Mouse (Mus musculus): ENCODE data around the gene Zfp112. TPM values are rescaled to one million over a fixed set of nuclear protein-coding genes. Genes with fewer than 3 reads are reported as not detected.
"Not testable (repeated sequence)": the region's sequence is repeated elsewhere in the genome, so short reads cannot be mapped to it uniquely, and the experiment has no call there.

Gene Zfp112
- total RNA-seq (2022), result 10 to 100 TPM; 11.2 to 14.3 (median 12.5) TPM

GRCm38 (mm10) chr7:24112156-24112856 lies at the start of gene Zfp112:
Gene Zfp112 (plus strand): TSS chr7:24112314.
- DNase-seq (ENCODE audit: low spot score in 2 of 2), result peak; percentile 82 to 83

GRCm38 (mm10) chr7:24074424-24074823 lies 37.7 kb upstream of the Zfp112 start:
- not testable (repeated sequence) for DNase-seq (ENCODE audit: low spot score in 2 of 2)

DNA sequence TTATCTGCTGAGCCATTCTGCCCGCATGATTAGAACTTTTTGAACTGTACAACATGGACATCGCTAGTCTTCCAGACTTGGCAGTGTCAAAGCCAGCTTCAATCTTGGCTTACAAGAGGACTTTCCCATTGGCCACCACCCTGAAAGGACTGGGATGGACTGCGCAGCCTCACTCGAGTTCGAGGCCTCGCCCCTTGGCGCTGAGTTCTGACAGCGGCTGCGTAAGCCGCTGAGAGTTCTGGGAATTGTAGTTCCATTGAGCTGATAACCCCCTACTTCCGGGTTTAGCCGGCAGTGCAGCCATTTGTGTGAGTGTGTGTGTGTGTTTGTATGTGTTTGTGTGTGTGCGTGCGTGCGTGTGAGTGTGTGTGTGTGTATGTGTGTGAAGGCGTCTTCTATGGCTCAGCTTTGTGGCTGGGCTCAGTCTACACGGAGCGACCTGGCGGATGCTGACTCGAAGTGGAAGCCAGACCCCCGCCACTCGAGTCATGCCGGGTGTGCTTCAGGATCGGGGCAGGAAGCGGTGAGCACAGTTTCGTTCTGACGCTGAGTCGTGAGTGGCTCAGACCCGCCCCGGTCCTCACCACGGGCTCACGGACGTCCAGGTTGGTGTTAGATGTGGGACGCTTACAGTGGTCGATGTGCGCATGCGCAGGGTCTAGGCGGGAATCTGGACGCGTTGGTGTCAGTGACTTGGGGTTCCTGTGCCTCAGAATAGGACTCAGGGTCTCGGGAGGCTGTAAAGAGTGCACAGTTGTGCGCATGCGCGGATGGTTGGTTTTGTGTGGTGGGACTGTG lies 30.3 kb upstream of the Zfp112 start, which contains the start of gene Zfp180:
Zfp180 (plus strand) TSS at position 291 of the 798 bp plus-strand sequence.
- DNase-seq (ENCODE audit: low spot score in 2 of 2), result peak; percentile 96

DNA sequence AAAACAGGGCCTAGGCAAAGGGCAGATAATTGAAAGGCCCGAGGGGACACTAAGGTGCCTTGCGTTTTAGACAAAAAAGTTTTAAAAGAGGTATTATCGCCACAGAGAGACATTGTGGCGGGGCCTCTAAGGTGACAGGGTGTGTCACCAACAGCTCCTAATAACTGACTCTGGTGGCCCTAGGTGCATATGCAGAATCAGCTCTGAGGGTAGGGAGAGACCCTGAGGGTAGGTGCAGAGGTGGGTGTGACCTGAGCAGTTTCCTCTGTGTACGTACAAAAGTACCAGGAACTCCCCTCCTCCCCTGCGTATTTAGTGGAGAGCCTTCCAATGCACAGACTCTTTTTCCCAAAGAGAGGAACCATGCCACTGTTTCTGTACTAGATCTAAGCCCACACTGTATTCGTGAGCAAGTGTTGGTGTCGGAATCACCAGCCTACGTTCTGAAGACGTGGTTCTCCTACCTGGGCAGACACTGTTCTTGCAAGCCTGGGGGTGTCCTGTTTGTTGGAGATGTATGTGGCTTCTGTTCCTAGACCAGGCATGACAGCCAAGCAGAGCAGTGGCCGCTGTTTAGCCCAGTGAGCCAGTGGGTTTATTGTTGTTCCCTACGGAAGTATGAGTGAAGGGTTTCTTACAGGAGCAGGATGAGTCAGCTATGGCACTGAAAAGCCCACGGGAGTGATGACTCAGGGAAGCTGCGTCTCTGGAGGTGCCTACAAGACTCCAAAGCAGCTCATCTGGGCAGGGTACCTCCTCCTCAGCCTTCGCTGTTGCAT lies 29.5 kb upstream of the Zfp112 start:
- peak in 1 of 2 experiments; percentile 12 for DNase-seq (ENCODE audit: low spot score in 2 of 2)

DNA sequence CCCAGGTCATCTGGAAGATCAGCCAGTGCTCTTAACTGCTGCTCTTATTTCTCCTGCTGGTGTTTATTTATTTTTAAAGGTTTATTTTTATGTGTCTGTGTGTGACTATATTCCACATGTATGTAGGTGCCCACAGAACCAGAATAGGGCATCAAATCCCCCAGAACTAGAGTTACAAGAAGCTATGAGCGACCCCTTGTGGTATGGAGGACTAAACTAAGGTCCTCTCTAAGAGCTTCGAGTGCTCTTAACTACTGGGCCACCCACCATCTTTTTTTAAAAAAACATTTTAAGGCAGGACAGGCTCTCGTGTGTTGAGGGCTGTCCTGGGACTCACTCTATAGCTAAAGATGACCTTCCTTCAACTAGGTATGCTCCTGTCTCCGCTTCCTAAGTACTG lies 25.2 kb upstream of the Zfp112 start:
- no peak for DNase-seq (ENCODE audit: low spot score in 2 of 2)

DNA sequence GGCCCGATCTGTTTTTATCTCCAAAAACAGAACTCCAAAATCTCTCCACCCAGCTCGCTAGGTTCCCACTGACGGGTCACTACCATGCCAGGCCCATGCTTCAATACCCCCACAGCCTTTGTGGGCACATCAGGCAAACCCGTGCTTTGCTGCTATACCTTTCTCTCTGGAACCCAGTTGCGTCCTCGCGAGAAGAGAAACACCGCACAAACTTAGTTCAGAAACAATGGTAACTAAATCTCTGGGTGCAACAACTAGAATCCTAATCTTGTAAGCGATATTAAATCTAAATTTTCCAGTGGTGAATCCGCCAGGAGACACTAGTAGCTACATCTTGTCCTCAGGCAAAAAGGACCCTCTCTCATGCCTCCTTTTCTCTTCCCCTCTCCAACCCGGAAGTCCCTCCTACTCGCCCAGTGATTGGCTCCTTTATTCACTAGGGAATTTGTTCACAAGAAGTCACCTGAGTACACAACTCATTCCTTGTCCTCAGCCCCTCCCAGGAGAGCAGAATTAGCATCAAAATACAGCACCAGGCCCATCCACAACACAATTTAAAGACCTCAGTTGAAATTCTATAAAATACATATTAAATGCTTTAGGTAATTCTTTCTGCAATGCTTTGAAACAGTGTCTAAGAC lies 24.5 kb upstream of the Zfp112 start:
- DNase-seq (ENCODE audit: low spot score in 2 of 2), result no peak

- no peak for DNase-seq (ENCODE audit: low spot score in 2 of 2)
Measured at GRCm38 (mm10) chr7:24104403-24104802, 7.7 kb upstream of the Zfp112 start.

GRCm38 (mm10) chr7:24105144-24105703 lies 6.9 kb upstream of the Zfp112 start:
- no peak for DNase-seq (ENCODE audit: low spot score in 2 of 2)

- DNase-seq (ENCODE audit: low spot score in 2 of 2), result no peak
Measured at GRCm38 (mm10) chr7:24110839-24111238, 1.3 kb upstream of the Zfp112 start.

DNA sequence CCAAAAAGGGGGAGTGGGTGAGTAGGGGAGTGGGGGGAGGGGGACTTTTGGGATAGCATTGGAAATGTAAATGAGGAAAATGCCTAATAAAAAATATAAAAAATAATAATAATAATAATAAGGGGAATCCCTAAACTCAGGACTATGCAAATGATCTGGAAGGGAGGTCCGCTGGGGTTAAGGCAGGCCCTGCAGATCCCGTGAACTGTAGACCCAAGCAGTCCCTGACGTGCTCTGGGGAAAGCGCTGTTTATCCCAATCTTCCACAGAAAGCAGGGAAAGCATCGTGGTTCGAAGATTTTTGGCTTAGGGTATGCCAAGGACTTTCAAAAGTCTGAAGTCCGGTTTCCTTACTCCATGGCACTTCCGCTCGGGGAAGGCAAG lies 350 bp upstream of the Zfp112 start:
- no peak for DNase-seq (ENCODE audit: low spot score in 2 of 2)

DNA sequence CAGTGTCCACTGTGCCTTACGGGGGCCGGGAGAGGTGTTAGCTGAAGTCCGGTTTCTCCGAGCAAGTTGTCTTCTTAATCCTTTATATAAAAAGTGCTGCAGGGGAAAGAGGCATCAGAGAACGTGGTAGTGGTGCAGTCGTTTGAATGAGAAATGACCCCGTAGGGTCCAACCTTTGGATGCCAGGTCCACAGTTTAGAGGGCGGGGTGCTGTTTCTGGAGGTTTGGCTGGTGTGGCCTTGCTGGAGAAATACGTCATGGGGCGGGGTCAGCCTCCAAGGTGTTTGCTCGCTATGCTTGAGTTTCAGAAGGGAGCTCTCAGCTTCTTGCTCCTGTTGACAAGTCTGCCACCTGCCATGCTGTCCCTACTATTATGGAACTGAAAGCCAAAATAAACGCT lies 887 bp downstream of the Zfp112 start:
- no peak for DNase-seq (ENCODE audit: low spot score in 2 of 2)

DNA sequence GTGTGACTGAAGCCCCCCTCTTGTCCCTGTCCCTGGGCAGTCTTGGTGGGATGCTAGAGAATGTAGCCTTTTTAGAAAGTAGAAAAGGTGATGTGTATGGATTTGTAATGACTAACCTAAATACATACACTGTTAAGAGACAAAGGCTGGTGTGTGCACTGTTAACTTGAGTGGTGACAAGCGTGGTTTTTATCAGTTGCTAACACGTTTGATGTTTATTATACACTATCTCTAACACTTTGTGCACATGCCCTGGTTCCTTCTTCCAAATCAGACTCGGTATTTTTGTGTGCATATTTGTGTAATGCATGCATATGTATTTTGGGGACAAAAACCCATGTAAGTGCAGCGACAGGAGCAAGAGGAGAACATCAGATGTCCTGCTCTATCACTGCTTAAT lies 4.5 kb downstream of the Zfp112 start:
- no peak for DNase-seq (ENCODE audit: low spot score in 2 of 2)

DNA sequence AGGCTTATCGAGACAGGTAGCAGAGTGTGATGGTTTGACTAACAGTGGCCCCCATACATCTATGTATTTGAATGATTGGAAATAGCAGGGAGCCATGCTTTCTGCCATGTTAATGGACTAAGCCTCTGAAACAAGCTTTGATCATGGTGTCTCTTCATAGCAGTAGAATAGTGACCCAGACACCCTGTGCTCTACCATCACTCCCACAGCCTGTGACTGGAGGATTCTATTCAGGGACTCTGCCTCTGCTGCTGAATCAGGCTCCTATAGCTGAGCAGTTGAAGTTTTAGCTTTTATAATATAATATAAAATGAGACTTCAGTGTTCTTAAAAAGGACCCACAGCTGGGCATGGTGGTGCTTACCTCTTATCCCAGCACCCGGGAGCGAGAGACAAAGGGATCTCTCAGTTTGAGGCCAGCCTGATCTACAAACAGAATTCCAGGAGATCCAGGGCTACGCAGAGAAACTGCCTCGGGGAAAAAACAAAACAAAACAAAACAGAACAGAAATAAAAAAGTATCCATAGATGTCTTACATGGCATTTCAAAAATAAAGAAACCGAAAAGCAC lies 21.4 kb downstream of the Zfp112 start:
- DNase-seq (ENCODE audit: low spot score in 2 of 2), result no peak

DNA sequence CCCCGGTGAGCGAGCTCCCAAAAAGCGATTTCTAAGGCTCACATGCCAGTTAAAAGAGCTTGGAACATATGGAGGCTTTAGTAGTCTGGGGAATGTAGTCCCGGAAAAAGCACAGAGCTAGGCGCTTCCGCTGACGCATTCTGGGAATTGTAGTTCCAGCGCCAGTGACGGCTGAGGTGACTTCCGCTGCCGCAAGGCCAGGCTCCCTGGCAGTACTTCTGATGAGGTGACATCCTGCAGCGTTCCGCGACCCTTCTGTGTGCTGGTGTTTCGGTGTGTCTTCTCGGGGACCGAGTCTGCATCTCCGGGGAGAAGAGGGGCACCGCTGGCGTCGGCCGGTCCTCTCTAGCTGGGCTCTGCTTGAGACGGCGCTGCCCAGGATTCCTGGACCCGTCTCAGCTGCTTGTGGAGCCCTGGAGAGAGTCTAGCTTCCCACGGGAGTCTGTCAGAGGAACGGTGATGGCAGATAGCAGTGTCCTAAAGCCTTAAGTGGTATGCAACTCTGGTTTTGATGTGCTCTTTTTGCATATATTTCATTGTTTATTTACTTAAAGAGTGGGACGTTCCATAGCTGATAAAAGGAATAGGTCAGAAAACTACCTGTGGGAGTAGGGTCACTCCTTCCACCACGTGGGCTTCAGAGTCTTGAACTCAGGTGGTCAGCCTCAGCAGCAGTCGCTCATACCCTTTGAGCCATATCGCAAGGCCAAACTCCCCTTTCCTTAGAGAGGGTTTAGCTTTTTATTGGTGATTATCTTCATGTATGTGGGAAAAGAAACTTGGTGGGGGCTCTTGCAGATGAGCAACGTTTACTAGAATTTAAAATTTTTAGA lies 22.1 kb downstream of the Zfp112 start, which contains the start of gene Zfp235:
Zfp235 (plus strand) TSS at position 174 of the 833 bp plus-strand sequence.
- DNase-seq (ENCODE audit: low spot score in 2 of 2), result peak; percentile 88 to 91

DNA sequence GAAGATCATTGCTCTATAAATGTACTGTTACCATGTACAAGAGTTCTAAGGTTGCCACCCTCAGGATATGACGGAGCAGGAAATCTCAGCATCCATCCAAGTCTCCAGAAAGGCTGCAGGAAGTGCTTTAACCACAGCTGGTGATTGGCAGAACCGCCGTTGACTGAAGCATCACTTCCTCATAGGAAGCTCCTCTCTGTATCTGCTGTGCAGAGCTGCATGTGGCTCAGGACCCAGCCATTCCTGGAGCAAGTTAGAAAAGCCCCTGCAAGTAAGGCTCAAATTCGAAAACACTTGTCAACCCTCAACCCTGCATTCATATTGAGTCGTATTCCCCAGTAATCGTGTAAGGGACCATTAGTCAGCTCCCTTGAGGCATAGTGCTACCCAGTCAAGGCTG lies 30.5 kb downstream of the Zfp112 start:
- no peak for DNase-seq (ENCODE audit: low spot score in 2 of 2)

DNA sequence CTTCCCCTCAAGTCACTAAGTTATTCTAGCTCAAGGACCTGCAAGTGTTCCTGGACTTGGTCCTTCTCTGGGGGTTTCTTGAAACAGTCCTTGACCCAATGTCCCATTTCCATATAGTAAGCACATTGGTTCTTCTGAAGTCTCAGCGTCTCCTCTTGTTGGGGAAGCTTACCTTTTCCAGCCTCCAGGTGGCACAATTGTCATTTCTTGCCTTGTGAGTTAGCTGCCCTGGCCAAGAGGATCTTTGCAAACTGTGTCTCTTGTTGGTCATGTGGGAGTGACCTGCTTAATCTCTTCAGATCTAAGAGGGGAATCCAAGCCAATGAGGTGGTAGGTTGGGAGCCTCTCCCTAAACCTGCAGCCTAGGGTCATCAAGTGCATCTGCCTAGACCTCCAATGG lies 41.2 kb downstream of the Zfp112 start:
- DNase-seq (ENCODE audit: low spot score in 2 of 2), result no peak

DNA sequence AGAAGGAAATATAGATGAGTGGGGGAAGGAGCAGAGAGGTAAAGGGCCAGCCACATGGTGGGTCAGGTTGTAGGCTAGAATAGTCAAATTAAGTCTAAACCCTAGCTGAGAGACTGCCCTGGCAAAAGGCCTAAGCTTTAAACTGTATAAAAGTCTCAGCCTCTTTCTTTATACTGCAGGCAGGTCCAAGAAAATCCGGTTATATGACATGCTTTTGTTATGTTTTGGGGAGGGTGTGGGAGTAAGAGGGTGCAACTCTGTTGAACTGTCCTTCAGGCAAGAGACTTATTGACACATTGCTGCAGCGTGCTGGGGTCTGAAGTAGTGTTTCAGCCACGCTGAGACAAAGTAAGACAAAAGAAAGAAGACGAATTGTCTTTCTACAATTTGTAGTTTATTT lies 60.1 kb downstream of the Zfp112 start:
- no peak for DNase-seq (ENCODE audit: low spot score in 2 of 2)

- DNase-seq (ENCODE audit: low spot score in 2 of 2), result peak; percentile 59 to 73
Measured at GRCm38 (mm10) chr7:24174618-24175336, 62.7 kb downstream of the Zfp112 start, which contains the start of gene Zfp114. Gene Zfp114 (plus strand): TSS chr7:24175060.

GRCm38 (mm10) chr7:24175337-24175711 lies 63.2 kb downstream of the Zfp112 start:
- DNase-seq (ENCODE audit: low spot score in 2 of 2), result no peak
